Comparison of ENCODE assay signal across 33 mouse cellular contexts in genomic region chr16:32214156-32214555, GRCm38 (mm10). TPM values are rescaled to one million over a fixed set of nuclear protein-coding genes. Genes with fewer than 3 reads are reported as not detected.
DNase-seq lines count a peak whose midpoint lies in the region; ATAC-seq and TF ChIP-seq lines count a peak whose summit lies in the region.
"Had no signal": no experiment of that assay in that cellular context is flagged by ENCODE, and none has a peak within 500 bp of the region (broad histone marks: within the 10 kb centered on the region; RNA-seq: fewer than 3 reads in every experiment).

No protein-coding gene starts in this region.

- H3K4me2 ChIP-seq in heart, embryonic 12.5 days: no peak overlapping the region
- 0 out of 2 replicates have a peak overlapping the region, but pooled peaks have one; percentile 15 for H3K4me2 ChIP-seq in heart, postnatal 0 days (ENCODE audit: low read depth, low read length)
- H3K4me2 ChIP-seq: embryonic facial prominence, embryonic 15.5 days; forebrain, embryonic 15.5 days; hindbrain, embryonic 13.5 days had no signal

- no peaks in the 10 kb centered on the region; the same call in 1 of the 2 replicates for H3K4me1 ChIP-seq in heart, embryonic 12.5 days (replicated peaks)
- H3K4me1 ChIP-seq in heart, postnatal 0 days (ENCODE audit: control insufficient read depth, insufficient read depth): peaks cover 15% of the 10 kb centered on the region; the same call in 1 of the 2 replicates
- H3K4me1 ChIP-seq: embryonic facial prominence, embryonic 15.5 days; forebrain, embryonic 10.5 days; forebrain, embryonic 15.5 days; hindbrain, embryonic 13.5 days had no signal

- no peaks in the 10 kb centered on the region for H3K27me3 ChIP-seq in heart, embryonic 12.5 days (replicated peaks)
- no peaks in the 10 kb centered on the region for H3K27me3 ChIP-seq in heart, postnatal 0 days (ENCODE audit: control insufficient read depth, insufficient read depth, low read length)
- H3K27me3 ChIP-seq: embryonic facial prominence, embryonic 15.5 days; forebrain, embryonic 15.5 days; hindbrain, embryonic 13.5 days had no signal

- no peak for DNase-seq in frontal cortex, postnatal 25 days (ENCODE audit: low spot score in 2 of 2)
- DNase-seq in heart, adult 8-10 months (ENCODE audit: low spot score): no peak
- no peak for DNase-seq in heart, postnatal 0 days (ENCODE audit: low spot score)
- DNase-seq in heart, adult 9 months (ENCODE audit: low spot score in 2 of 2): no peak
- DNase-seq in brain, adult 2 months (ENCODE audit: low read depth, low spot score): peak; percentile 66
- DNase-seq: adrenal gland, adult 8-10 months; adrenal gland, postnatal 36 days; B cell, adult 2 months; cerebellum, adult 11 months; cerebellum, adult 8-10 months; cerebellum, postnatal 14 days; embryo, embryonic 11 days; gastrocnemius, postnatal 36 days; kidney, adult 11 months; kidney, adult 9 months had no signal

- no peak overlapping the region for H3K4me3 ChIP-seq in heart, embryonic 12.5 days
- H3K4me3 ChIP-seq in heart, postnatal 0 days (ENCODE audit: low read depth, low read length): no peak overlapping the region
- H3K4me3 ChIP-seq: embryonic facial prominence, embryonic 15.5 days; erythroblast, embryonic 14.5 days; forebrain, embryonic 10.5 days; forebrain, embryonic 15.5 days; hindbrain, embryonic 13.5 days had no signal

- TF ChIP-seq EP300 in heart, postnatal 0 days (IDR thresholded peaks at IDR 0.05; ENCODE audit: low read depth): no peak

- 0 out of 2 replicates have a peak overlapping the region, but pooled peaks have one; percentile 2 for H3K27ac ChIP-seq in heart, embryonic 12.5 days (ENCODE audit: poor library complexity, severe bottlenecking)
- no peak overlapping the region for H3K27ac ChIP-seq in heart, postnatal 0 days (ENCODE audit: low read depth)
- H3K27ac ChIP-seq: embryonic facial prominence, embryonic 15.5 days; forebrain, embryonic 10.5 days; forebrain, embryonic 15.5 days; hindbrain, embryonic 13.5 days; hindbrain, postnatal 0 days had no signal

- no peak for TF ChIP-seq CTCF in heart, postnatal 0 days (IDR thresholded peaks at IDR 0.05; ENCODE audit: low read depth)

- no peaks in the 10 kb centered on the region for H3K36me3 ChIP-seq in heart, embryonic 12.5 days
- no peaks in the 10 kb centered on the region for H3K36me3 ChIP-seq in heart, postnatal 0 days (replicated peaks; ENCODE audit: control insufficient read depth, insufficient read depth, low read length)
- H3K36me3 ChIP-seq: embryonic facial prominence, embryonic 15.5 days; forebrain, embryonic 10.5 days; forebrain, embryonic 15.5 days; G1E; hindbrain, embryonic 13.5 days had no signal

- H3K9ac ChIP-seq in heart, embryonic 12.5 days: no peak overlapping the region
- H3K9ac ChIP-seq in heart, postnatal 0 days (replicated peaks; ENCODE audit: low read depth, low read length): no peak overlapping the region
- H3K9ac ChIP-seq: embryonic facial prominence, embryonic 15.5 days; forebrain, embryonic 15.5 days; hindbrain, embryonic 13.5 days had no signal

- peaks cover 9% of the 10 kb centered on the region for H3K9me3 ChIP-seq in heart, embryonic 12.5 days (replicated peaks)
- H3K9me3 ChIP-seq in heart, postnatal 0 days (replicated peaks; ENCODE audit: control insufficient read depth, low read length): peaks cover 4% of the 10 kb centered on the region
- H3K9me3 ChIP-seq: embryonic facial prominence, embryonic 15.5 days; forebrain, embryonic 15.5 days; hindbrain, embryonic 13.5 days had no signal

- peak; percentile 46; the same call in 1 of the 2 replicates for ATAC-seq in frontal cortex, adult (ENCODE audit: low TSS enrichment)
- ATAC-seq in heart, embryonic 12.5 days (ENCODE audit: insufficient number of reproducible peaks, low FRiP score): no peak
- ATAC-seq in heart, postnatal 0 days (ENCODE audit: insufficient read depth, low read depth): no peak
- ATAC-seq: CD4-positive, CD25-positive, alpha-beta regulatory T cell, adult 4 months; forebrain, embryonic 15.5 days; hindbrain, postnatal 0 days had no signal

RNA-seq across cellular contexts. Expression of gene Fbxo45, which starts 32.8 kb away (rescaled TPM):
- polyA plus RNA-seq in heart, embryonic 12.5 days (2016; fragmentation: Nextera tagmentation; extraction: Ambion mirVana): 14.9 and 16.2 TPM in 2 replicates
- 10 to 100 TPM; 11.4 to 14.0 (median 13.2) TPM for total RNA-seq in heart, adult 8-10 months (2022)
- total RNA-seq in heart, postnatal 0 days (2014; rRNA removed; ENCODE audit: low replicate concordance): 9.8 and 13.7 TPM in 2 replicates
- 5.1 and 5.8 TPM in 2 replicates for polyA plus RNA-seq in heart, postnatal 0 days (2015; fragmentation: Nextera tagmentation; extraction: Ambion mirVana)

RNA-seq across cellular contexts. Expression of gene Wdr53, which starts 32.9 kb away (rescaled TPM):
- polyA plus RNA-seq in heart, embryonic 12.5 days (2016; fragmentation: Nextera tagmentation; extraction: Ambion mirVana): 11.9 and 12.5 TPM in 2 replicates
- total RNA-seq in heart, adult 8-10 months (2022): 1 to 10 TPM; 3.8 to 8.3 (median 7.3) TPM
- 3.6 and 5.8 TPM in 2 replicates for total RNA-seq in heart, postnatal 0 days (2014; rRNA removed; ENCODE audit: low replicate concordance)
- 10.3 and 11.7 TPM in 2 replicates for polyA plus RNA-seq in heart, postnatal 0 days (2015; fragmentation: Nextera tagmentation; extraction: Ambion mirVana)

RNA-seq across cellular contexts. Expression of gene Bex6, which starts 34.5 kb away (rescaled TPM):
- polyA plus RNA-seq in heart, embryonic 12.5 days (2016; fragmentation: Nextera tagmentation; extraction: Ambion mirVana): not detected in 2 replicates
- not detected for total RNA-seq in heart, adult 8-10 months (2022)
- total RNA-seq in heart, postnatal 0 days (2014; rRNA removed; ENCODE audit: low replicate concordance): not detected in 2 replicates
- polyA plus RNA-seq in heart, postnatal 0 days (2015; fragmentation: Nextera tagmentation; extraction: Ambion mirVana): not detected in 2 replicates
- total RNA-seq: adrenal gland, adult 8-10 months; adrenal gland, postnatal 36 days; G1E; gastrocnemius, adult 18-20 months; gastrocnemius, postnatal 36 days; heart, adult 18-20 months; hindbrain, postnatal 0 days had no signal
- polyA plus RNA-seq: brain, embryonic 14.5 days; CD4-positive, CD25-positive, alpha-beta regulatory T cell, adult 4 months; embryonic facial prominence, embryonic 11.5 days; erythroblast, embryonic 14.5 days; forebrain, embryonic 15.5 days; frontal cortex, adult 2 months; G1E; hindbrain, embryonic 13.5 days; hindbrain, postnatal 0 days; intestine, embryonic 14.5 days had no signal

RNA-seq across cellular contexts. Expression of gene Nrros, which starts 48.8 kb away (rescaled TPM):
- 5.2 and 6.1 TPM in 2 replicates for polyA plus RNA-seq in heart, embryonic 12.5 days (2016; fragmentation: Nextera tagmentation; extraction: Ambion mirVana)
- total RNA-seq in heart, adult 8-10 months (2022): 1 to 10 TPM; 3.5 to 4.6 (median 3.5) TPM
- 13.4 and 16.6 TPM in 2 replicates for total RNA-seq in heart, postnatal 0 days (2014; rRNA removed; ENCODE audit: low replicate concordance)
- 6.1 and 6.8 TPM in 2 replicates for polyA plus RNA-seq in heart, postnatal 0 days (2015; fragmentation: Nextera tagmentation; extraction: Ambion mirVana)

RNA-seq across cellular contexts. Expression of gene Smco1, which starts 57.1 kb away (rescaled TPM):
- 0.18 TPM in 1 of 2 replicates, not detected in the other for polyA plus RNA-seq in heart, embryonic 12.5 days (2016; fragmentation: Nextera tagmentation; extraction: Ambion mirVana)
- total RNA-seq in heart, adult 8-10 months (2022): 10 to 100 TPM; 21.6 to 33.8 (median 27.9) TPM
- 0.15 and 0.31 TPM in 2 replicates for total RNA-seq in heart, postnatal 0 days (2014; rRNA removed; ENCODE audit: low replicate concordance)
- 2.8 and 3.1 TPM in 2 replicates for polyA plus RNA-seq in heart, postnatal 0 days (2015; fragmentation: Nextera tagmentation; extraction: Ambion mirVana)
- total RNA-seq: adrenal gland, adult 8-10 months; common myeloid progenitor, adult 5-6 weeks; G1E; hematopoietic stem cell, adult 5-6 weeks; hindbrain, postnatal 0 days had no signal
- polyA plus RNA-seq: CD4-positive, CD25-positive, alpha-beta regulatory T cell, adult 4 months; embryonic facial prominence, embryonic 11.5 days; erythroblast, embryonic 14.5 days; forebrain, embryonic 15.5 days; G1E; intestine, embryonic 14.5 days had no signal
